Mouse (Mus musculus) fibroblast of lung, adult 2 months (primary cell): ENCODE data around the gene Cntn2.
A peak's percentile ranks its signal among the peaks of the same experiment; 100 is the strongest.
"Not testable (repeated sequence)": the region's sequence is repeated elsewhere in the genome, so short reads cannot be mapped to it uniquely, and the experiment has no call there.

Experiments used
- DNase-seq: peaks from one replicate; pipeline ENCODE4 v3.0.0-alpha.2; 2011; ENCODE audit warnings: low read depth

Cntn2 gene

GRCm38 (mm10) chr1:132509771-132510170, 33.3 kb downstream of the Cntn2 start:
- no peak for DNase-seq

- no peak for DNase-seq
These were observed 36.4 kb downstream of the Cntn2 start for GRCm38 (mm10) chr1:132506656-132507055.

- no peak for DNase-seq
These were observed 37.0 kb downstream of the Cntn2 start, which contains the start of gene Tmem81 for GRCm38 (mm10) chr1:132506058-132506457. TSS of gene Tmem81 (plus strand) at chr1:132506230.

GRCm38 (mm10) chr1:132505155-132505554, 37.9 kb downstream of the Cntn2 start:
- DNase-seq = no peak

- no peak for DNase-seq
These were observed 42.5 kb downstream of the Cntn2 start for GRCm38 (mm10) chr1:132500535-132500934.

GRCm38 (mm10) chr1:132483759-132484158, 59.3 kb downstream of the Cntn2 start:
- no peak for DNase-seq

- no peak for DNase-seq
These were observed 59.8 kb downstream of the Cntn2 start for GRCm38 (mm10) chr1:132483234-132483633.

- DNase-seq = no peak
These were observed 61.4 kb downstream of the Cntn2 start for GRCm38 (mm10) chr1:132481619-132482018.

GRCm38 (mm10) chr1:132479438-132479837, 63.6 kb downstream of the Cntn2 start:
- DNase-seq = no peak

GRCm38 (mm10) chr1:132476928-132477691, 65.9 kb downstream of the Cntn2 start, which contains the start of gene Rbbp5:
TSS of gene Rbbp5 (plus strand) at chr1:132477365.
- peak; percentile 69 for DNase-seq

- DNase-seq = no peak
These were observed 66.5 kb downstream of the Cntn2 start for GRCm38 (mm10) chr1:132476575-132476927.

- no peak for DNase-seq
These were observed 68.6 kb downstream of the Cntn2 start for GRCm38 (mm10) chr1:132474496-132474895.

GRCm38 (mm10) chr1:132472537-132472936, 70.5 kb downstream of the Cntn2 start:
- DNase-seq = no peak

- no peak for DNase-seq
These were observed 71.6 kb downstream of the Cntn2 start for GRCm38 (mm10) chr1:132471499-132471898.

GRCm38 (mm10) chr1:132471032-132471431, 72.0 kb downstream of the Cntn2 start:
- DNase-seq = no peak

GRCm38 (mm10) chr1:132470031-132470430, 73.0 kb downstream of the Cntn2 start:
- not testable (repeated sequence) for DNase-seq

GRCm38 (mm10) chr1:132469519-132469918, 73.5 kb downstream of the Cntn2 start:
- no peak for DNase-seq

GRCm38 (mm10) chr1:132468926-132469325, 74.1 kb downstream of the Cntn2 start:
- DNase-seq = no peak

- no peak for DNase-seq
These were observed 78.4 kb downstream of the Cntn2 start for GRCm38 (mm10) chr1:132464651-132465050.
